11 mouse cellular contexts compared by ENCODE assay signal in the genomic region with DNA sequence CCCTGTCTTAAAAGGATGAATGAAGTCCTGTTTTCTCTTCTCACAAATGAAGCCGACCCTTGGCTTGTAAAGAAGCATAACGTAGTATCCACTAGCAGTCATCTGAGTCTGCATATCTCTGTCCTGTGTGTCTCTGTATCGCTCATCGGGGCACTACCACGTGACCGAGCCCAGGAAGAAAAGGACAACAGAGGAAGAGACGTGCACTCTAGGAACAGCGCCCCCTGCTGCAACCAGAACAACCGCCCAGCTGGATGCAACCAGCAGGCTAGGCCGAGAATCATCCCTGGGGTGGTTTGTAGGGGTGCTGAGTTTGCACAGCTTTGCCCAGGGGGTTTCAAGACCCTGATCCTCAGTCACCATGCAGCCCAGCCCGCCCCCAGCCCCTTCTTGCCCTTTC. TPM values are rescaled to one million over a fixed set of nuclear protein-coding genes. Genes with fewer than 3 reads are reported as not detected.
DNase-seq lines count a peak whose midpoint lies in the region; ATAC-seq and TF ChIP-seq lines count a peak whose summit lies in the region.
"Had no signal": no experiment of that assay in that cellular context is flagged by ENCODE, and none has a peak within 500 bp of the region (broad histone marks: within the 10 kb centered on the region; RNA-seq: fewer than 3 reads in every experiment).

No protein-coding gene starts in this region.

- no peaks in the 10 kb centered on the region for H3K4me1 ChIP-seq in lung, embryonic 14.5 days (ENCODE audit: insufficient read depth)
- no peaks in the 10 kb centered on the region for H3K4me1 ChIP-seq in brown adipose tissue, adult 24 weeks (ENCODE audit: control insufficient read depth, insufficient read depth, insufficient read length, low read length)
- H3K4me1 ChIP-seq: embryonic facial prominence, embryonic 13.5 days; heart, embryonic 10.5 days; limb, embryonic 13.5 days had no signal

- H3K9ac ChIP-seq in lung, embryonic 14.5 days, result no peak overlapping the region
- H3K9ac ChIP-seq: embryonic facial prominence, embryonic 13.5 days; kidney, embryonic 15.5 days; limb, embryonic 13.5 days had no signal

- TF ChIP-seq CTCF in lung, embryonic 14.5 days (IDR thresholded peaks at IDR 0.05; ENCODE audit: low read depth), result peak; percentile 40; the same call in 1 of the 2 replicates

- no peaks in the 10 kb centered on the region for H3K9me3 ChIP-seq in lung, embryonic 14.5 days (ENCODE audit: low read depth, low read length)
- H3K9me3 ChIP-seq: embryonic facial prominence, embryonic 13.5 days; heart, embryonic 10.5 days; kidney, embryonic 15.5 days; limb, embryonic 13.5 days had no signal

- no peaks in the 10 kb centered on the region for H3K36me3 ChIP-seq in lung, embryonic 14.5 days (ENCODE audit: insufficient read depth)
- H3K36me3 ChIP-seq: embryonic facial prominence, embryonic 13.5 days; heart, embryonic 10.5 days; kidney, embryonic 15.5 days; limb, embryonic 13.5 days had no signal

- H3K4me2 ChIP-seq in lung, embryonic 14.5 days, result no peak overlapping the region
- H3K4me2 ChIP-seq: embryonic facial prominence, embryonic 13.5 days; kidney, embryonic 15.5 days; limb, embryonic 13.5 days had no signal

- no peak overlapping the region for H3K4me3 ChIP-seq in lung, embryonic 14.5 days (ENCODE audit: low read depth, low read length)
- H3K4me3 ChIP-seq in brown adipose tissue, adult 24 weeks (ENCODE audit: insufficient read depth, low read depth, low read length), result no peak overlapping the region
- H3K4me3 ChIP-seq: embryonic facial prominence, embryonic 13.5 days; heart, embryonic 10.5 days; kidney, embryonic 15.5 days; limb, embryonic 13.5 days had no signal

- WGBS in lung, embryonic 14.5 days, result 60% methylated on average over 11 of the region's 11 CpGs

- ATAC-seq in lung, embryonic 14.5 days (ENCODE audit: insufficient read depth), result no peak

- no peak for DNase-seq in lung, embryonic 14.5 days
- no peak for DNase-seq in lung, adult 18-20 months
- peak; percentile 36 for DNase-seq in ES-CJ7 (ENCODE audit: low read depth, low spot score)
- peak; percentile 62 for DNase-seq in thymus, postnatal 0 days (ENCODE audit: low spot score)
- DNase-seq in urinary bladder, postnatal 10 days (ENCODE audit: low spot score), result no peak
- DNase-seq in cerebellum, adult 9-10 months, result no peak

- no peaks in the 10 kb centered on the region for H3K27me3 ChIP-seq in lung, embryonic 14.5 days (ENCODE audit: insufficient read depth, low read length)
- H3K27me3 ChIP-seq: kidney, embryonic 15.5 days had no signal

- H3K27ac ChIP-seq in lung, embryonic 14.5 days (ENCODE audit: low read depth), result no peak overlapping the region
- 0 out of 2 replicates have a peak overlapping the region, but pooled peaks have one; percentile 5 for H3K27ac ChIP-seq in brown adipose tissue, adult 24 weeks (replicated peaks; ENCODE audit: low read depth, low read length)
- H3K27ac ChIP-seq: embryonic facial prominence, embryonic 13.5 days; heart, embryonic 10.5 days; kidney, embryonic 15.5 days; limb, embryonic 13.5 days had no signal

RNA-seq across cellular contexts. Expression of a gene that starts 7.5 kb away (rescaled TPM):
- 40.4 and 43.9 TPM in 2 replicates for polyA plus RNA-seq in lung, embryonic 14.5 days (2014; fragmentation: Nextera tagmentation; extraction: Ambion mirVana)
- polyA plus RNA-seq in brown adipose tissue, adult 24 weeks (2012; ENCODE audit: insufficient read depth, insufficient read length, missing spikeins), result 26.7 and 30.8 TPM in 2 replicates
- 113 and 125 TPM in 2 replicates for polyA plus RNA-seq in thymus, postnatal 0 days (2015; fragmentation: Nextera tagmentation; extraction: Ambion mirVana)

RNA-seq across cellular contexts. Expression of a gene that starts 16.5 kb away (rescaled TPM):
- polyA plus RNA-seq in lung, embryonic 14.5 days (2014; fragmentation: Nextera tagmentation; extraction: Ambion mirVana), result 9.1 and 9.8 TPM in 2 replicates
- 1.9 and 2.3 TPM in 2 replicates for polyA plus RNA-seq in brown adipose tissue, adult 24 weeks (2012; ENCODE audit: insufficient read depth, insufficient read length, missing spikeins)
- polyA plus RNA-seq in thymus, postnatal 0 days (2015; fragmentation: Nextera tagmentation; extraction: Ambion mirVana), result 0.35 and 0.48 TPM in 2 replicates

RNA-seq across cellular contexts. Expression of a gene that starts 22.2 kb away (rescaled TPM):
- polyA plus RNA-seq in lung, embryonic 14.5 days (2014; fragmentation: Nextera tagmentation; extraction: Ambion mirVana), result 51.4 and 56.6 TPM in 2 replicates
- 346 TPM in 2 replicates for polyA plus RNA-seq in brown adipose tissue, adult 24 weeks (2012; ENCODE audit: insufficient read depth, insufficient read length, missing spikeins)
- 12.2 and 19.1 TPM in 2 replicates for polyA plus RNA-seq in thymus, postnatal 0 days (2015; fragmentation: Nextera tagmentation; extraction: Ambion mirVana)

RNA-seq across cellular contexts. Expression of a gene that starts 24.4 kb away (rescaled TPM):
- 0.13 and 0.38 TPM in 2 replicates for polyA plus RNA-seq in lung, embryonic 14.5 days (2014; fragmentation: Nextera tagmentation; extraction: Ambion mirVana)
- 3.0 and 3.2 TPM in 2 replicates for polyA plus RNA-seq in brown adipose tissue, adult 24 weeks (2012; ENCODE audit: insufficient read depth, insufficient read length, missing spikeins)
- 0.04 and 0.14 TPM in 2 replicates for polyA plus RNA-seq in thymus, postnatal 0 days (2015; fragmentation: Nextera tagmentation; extraction: Ambion mirVana)

RNA-seq across cellular contexts. Expression of a gene that starts 41.7 kb away (rescaled TPM):
- polyA plus RNA-seq in lung, embryonic 14.5 days (2014; fragmentation: Nextera tagmentation; extraction: Ambion mirVana), result 30.7 and 34.0 TPM in 2 replicates
- polyA plus RNA-seq in brown adipose tissue, adult 24 weeks (2012; ENCODE audit: insufficient read depth, insufficient read length, missing spikeins), result not detected in 2 replicates
- 78.3 and 79.5 TPM in 2 replicates for polyA plus RNA-seq in thymus, postnatal 0 days (2015; fragmentation: Nextera tagmentation; extraction: Ambion mirVana)

Comparison
In these comparisons a context has a peak if more than half of its experiments do, and no peak if none do; other contexts are left out.
1. DNase-seq: peak in ES-CJ7 (single experiment) and thymus, postnatal 0 days (single experiment); none in lung, embryonic 14.5 days (single experiment), lung, adult 18-20 months (0 of 2), urinary bladder, postnatal 10 days (single experiment) and cerebellum, adult 9-10 months (single experiment).